Mouse (Mus musculus): ENCODE data around the gene Cbx2. TPM values are rescaled to one million over a fixed set of nuclear protein-coding genes. Genes with fewer than 3 reads are reported as not detected.

The Cbx2 gene
- 0.46 TPM in 1 of 2 replicates, not detected in the other for polyA plus RNA-seq (2012; ENCODE audit: insufficient read depth, low replicate concordance)

DNA sequence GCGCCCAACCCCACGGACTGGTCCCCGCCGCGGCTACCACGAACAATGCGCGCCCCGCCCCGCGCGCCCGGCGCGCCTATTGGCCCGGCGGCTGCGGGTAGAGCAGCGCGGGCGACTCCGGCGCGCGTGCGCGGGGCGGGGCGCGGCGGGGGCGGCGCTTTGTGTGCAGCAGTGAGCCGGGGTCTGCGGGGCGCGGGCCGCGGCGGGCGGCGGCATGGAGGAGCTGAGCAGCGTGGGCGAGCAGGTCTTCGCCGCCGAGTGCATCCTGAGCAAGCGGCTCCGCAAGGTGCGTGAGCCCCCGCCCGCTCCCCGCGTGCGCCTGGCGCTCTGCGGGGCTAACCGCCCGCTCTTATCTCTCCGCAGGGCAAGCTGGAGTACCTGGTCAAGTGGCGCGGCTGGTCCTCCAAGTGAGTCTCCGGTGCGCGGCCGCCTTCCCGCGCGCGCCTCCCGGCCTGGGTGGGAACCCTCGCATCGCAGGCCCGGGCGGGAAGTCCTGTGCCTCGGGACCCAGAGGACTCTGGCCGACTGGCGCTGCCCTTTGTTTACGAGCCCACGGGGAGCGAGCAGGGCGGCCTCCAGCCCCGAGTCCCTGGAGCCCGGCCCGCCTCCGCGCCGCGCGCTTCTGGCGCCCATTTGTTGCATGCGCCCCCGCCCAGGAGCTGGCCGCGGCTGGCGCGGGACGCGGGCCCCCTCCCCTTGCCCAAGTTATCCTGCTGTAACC lies at the start of gene Cbx2:
Gene Cbx2, plus strand, starts transcription at position 68 of the 721 bp plus-strand sequence.
- H3K27me3 ChIP-seq (replicated peaks): peaks cover 92% of the 10 kb centered on the region
- H3K4me3 ChIP-seq (replicated peaks): peak within 1 kb of the TSS; percentile 91
- peaks cover 7% of the 10 kb centered on the region for H3K36me3 ChIP-seq (replicated peaks; ENCODE audit: low read length)
- H3K4me1 ChIP-seq: peaks cover 24% of the 10 kb centered on the region
- no peak for TF ChIP-seq GATA1 (IDR thresholded peaks at IDR 0.05; ENCODE audit: borderline replicate concordance, low read length)
- H3K9me3 ChIP-seq: no peaks in the 10 kb centered on the region

DNA sequence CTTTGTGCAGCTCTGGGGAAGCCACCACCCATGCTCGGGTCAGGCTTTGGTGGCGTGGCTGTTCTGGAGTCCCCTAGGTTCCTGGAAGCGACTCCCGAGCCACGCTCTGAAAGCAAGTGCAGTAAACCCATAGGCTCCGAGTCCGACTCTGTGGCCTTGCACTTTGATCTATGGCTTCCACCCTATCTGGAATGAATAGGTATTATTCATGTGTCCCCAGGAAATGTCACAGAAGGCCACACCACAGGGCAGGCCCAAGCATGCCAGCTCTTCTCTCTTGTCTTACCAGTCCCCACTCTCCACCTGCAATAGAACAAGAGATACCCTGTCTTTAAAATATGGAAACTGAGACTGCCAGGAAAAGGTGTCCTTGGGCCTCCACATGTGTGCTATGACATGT lies 48.4 kb upstream of the Cbx2 start:
- TF ChIP-seq GATA1 (IDR thresholded peaks at IDR 0.05; ENCODE audit: borderline replicate concordance, low read length) (no peak), FLI1 (IDR thresholded peaks at IDR 0.05; ENCODE audit: low read length) (no peak)
- peaks cover 7% of the 10 kb centered on the region for H3K4me1 ChIP-seq
- no peaks in the 10 kb centered on the region for H3K9me3 ChIP-seq
- H3K36me3 ChIP-seq (replicated peaks; ENCODE audit: low read length): no peaks in the 10 kb centered on the region
- no peak overlapping the region for H3K4me3 ChIP-seq (replicated peaks)
- H3K27me3 ChIP-seq (replicated peaks): peaks cover 78% of the 10 kb centered on the region

DNA sequence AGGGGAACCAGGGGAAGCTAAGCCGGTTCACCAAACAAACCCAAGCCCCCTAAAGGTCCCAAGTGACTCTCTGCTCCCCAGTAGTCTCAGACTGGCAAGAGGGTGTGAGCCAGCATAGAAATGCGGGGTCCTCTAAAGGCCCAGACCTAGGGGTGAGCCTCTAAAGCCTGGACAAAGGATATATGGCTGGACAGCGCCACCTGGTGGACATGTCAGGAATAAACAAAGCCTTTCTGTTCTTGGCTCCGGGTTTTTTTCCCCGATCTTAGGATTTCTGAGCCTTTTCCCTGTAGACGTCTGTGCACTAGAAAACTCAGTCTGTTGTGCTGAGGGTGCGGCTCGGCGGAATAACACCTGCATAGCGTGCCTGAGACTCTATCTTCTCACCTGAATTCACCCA lies 47.3 kb upstream of the Cbx2 start:
- H3K27me3 ChIP-seq (replicated peaks): peaks cover 76% of the 10 kb centered on the region
- H3K4me1 ChIP-seq: peaks cover 9% of the 10 kb centered on the region
- no peaks in the 10 kb centered on the region for H3K36me3 ChIP-seq (replicated peaks; ENCODE audit: low read length)
- H3K4me3 ChIP-seq (replicated peaks): peak overlapping the region; percentile 36
- H3K9me3 ChIP-seq: no peaks in the 10 kb centered on the region
- TF ChIP-seq GATA1 (IDR thresholded peaks at IDR 0.05; ENCODE audit: borderline replicate concordance, low read length) (no peak), FLI1 (IDR thresholded peaks at IDR 0.05; ENCODE audit: low read length) (no peak)

GRCm38 (mm10) chr11:118975917-118976316 lies 46.8 kb upstream of the Cbx2 start:
- no peak overlapping the region for H3K4me3 ChIP-seq (replicated peaks)
- no peak for TF ChIP-seq FLI1 (IDR thresholded peaks at IDR 0.05; ENCODE audit: low read length)
- TF ChIP-seq GATA1 (IDR thresholded peaks at IDR 0.05; ENCODE audit: borderline replicate concordance, low read length): no peak
- no peaks in the 10 kb centered on the region for H3K36me3 ChIP-seq (replicated peaks; ENCODE audit: low read length)
- H3K9me3 ChIP-seq: no peaks in the 10 kb centered on the region
- peaks cover 14% of the 10 kb centered on the region for H3K4me1 ChIP-seq
- peaks cover 77% of the 10 kb centered on the region for H3K27me3 ChIP-seq (replicated peaks)

DNA sequence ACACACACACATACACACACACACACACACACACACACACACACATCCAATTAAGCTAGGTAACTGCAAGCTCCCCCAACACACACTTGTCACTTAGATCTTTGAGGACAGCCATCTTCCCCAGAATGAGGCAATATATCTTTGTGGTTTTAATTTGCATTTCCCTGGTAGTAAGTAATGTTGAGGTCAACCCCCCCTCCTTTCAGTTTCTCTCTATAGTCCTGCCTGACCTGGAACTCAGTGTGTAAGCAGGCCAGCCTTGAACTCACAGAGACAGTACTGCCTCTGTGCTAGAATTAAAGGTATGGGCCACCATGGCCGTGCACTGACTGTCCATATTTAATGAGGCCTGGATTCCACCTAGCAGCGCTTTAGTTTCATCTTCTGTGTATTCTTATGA lies 42.4 kb upstream of the Cbx2 start:
- Histone ChIP-seq H3K36me3 (replicated peaks; ENCODE audit: low read length) (no peaks in the 10 kb centered on the region), H3K4me1 (peaks cover 19% of the 10 kb centered on the region), H3K27me3 (replicated peaks) (peaks cover 76% of the 10 kb centered on the region), H3K9me3 (no peaks in the 10 kb centered on the region), H3K4me3 (replicated peaks) (peak overlapping the region; percentile 51)
- no peak for TF ChIP-seq FLI1 (IDR thresholded peaks at IDR 0.05; ENCODE audit: low read length)

DNA sequence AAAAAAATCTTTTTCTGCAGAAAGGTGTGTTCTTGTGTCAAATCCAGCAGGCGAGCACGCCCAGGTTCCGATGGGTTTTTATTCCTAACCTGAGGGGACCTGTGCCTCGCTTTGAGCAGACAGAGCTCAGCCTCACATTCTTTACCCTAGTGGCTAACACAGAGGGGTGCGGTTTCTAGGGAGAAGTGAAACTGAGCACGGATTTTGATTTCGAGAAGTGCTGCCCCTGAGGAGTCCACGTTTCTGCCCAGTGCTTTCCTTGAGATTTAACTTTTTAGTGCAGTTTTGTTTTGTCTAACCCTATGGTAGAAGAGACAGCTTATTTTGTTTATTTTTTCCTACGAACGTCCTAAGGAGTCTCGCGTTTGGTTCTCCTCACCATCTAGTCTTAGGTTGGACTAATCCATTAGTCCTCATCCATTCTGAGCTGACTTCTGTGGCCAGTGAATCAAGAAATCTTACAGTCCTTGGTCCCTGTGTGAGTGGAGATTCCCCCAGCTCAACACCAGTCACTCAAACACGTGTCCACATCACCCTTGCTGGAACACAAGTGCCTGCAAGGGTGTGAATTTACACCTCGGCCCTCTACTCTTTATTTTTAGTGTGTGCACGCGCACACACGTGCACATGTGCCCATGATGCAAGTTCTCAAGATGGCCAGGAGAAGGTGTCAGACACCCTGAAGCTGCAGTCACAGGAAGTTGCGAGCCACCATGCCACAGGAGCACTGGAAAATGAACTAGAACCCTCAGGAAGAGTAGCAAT lies 41.6 kb upstream of the Cbx2 start:
- H3K9me3 ChIP-seq: no peaks in the 10 kb centered on the region
- H3K4me1 ChIP-seq: peaks cover 11% of the 10 kb centered on the region
- H3K36me3 ChIP-seq (replicated peaks; ENCODE audit: low read length): no peaks in the 10 kb centered on the region
- TF ChIP-seq FLI1 (IDR thresholded peaks at IDR 0.05; ENCODE audit: low read length) (no peak), GATA1 (IDR thresholded peaks at IDR 0.05; ENCODE audit: borderline replicate concordance, low read length) (no peak)
- no peak overlapping the region for H3K4me3 ChIP-seq (replicated peaks)
- peaks cover 77% of the 10 kb centered on the region for H3K27me3 ChIP-seq (replicated peaks)

DNA sequence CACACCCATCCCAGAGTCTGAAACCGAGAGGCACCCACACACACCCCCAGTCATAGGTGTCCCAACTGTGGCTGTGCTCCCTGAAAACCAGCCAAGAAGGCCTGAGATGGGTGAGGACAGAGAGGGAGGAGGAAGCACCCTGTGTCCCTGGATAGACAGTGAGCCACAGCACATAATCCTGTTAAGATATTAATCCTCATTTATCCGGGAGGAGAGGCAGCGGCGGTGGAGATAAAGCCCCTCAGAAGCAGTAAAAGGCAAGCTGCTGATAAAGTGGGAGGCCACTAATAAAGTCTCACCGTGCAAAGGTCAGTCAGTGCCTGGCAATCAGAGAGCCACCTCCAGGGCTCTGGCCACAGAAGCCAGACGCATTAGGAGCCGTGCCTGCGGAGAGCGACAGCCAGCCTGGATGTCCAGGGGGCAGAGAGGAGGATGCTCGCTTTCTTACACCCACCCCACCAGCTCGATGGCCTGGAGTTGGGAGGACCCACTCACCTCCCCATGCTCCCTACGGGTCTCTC lies 40.1 kb upstream of the Cbx2 start:
- no peaks in the 10 kb centered on the region for H3K9me3 ChIP-seq
- no peaks in the 10 kb centered on the region for H3K36me3 ChIP-seq (replicated peaks; ENCODE audit: low read length)
- no peak overlapping the region for H3K4me3 ChIP-seq (replicated peaks)
- TF ChIP-seq GATA1 (IDR thresholded peaks at IDR 0.05; ENCODE audit: borderline replicate concordance, low read length) (no peak), FLI1 (IDR thresholded peaks at IDR 0.05; ENCODE audit: low read length) (no peak)
- peaks cover 83% of the 10 kb centered on the region for H3K27me3 ChIP-seq (replicated peaks)
- H3K4me1 ChIP-seq: peaks cover 11% of the 10 kb centered on the region

DNA sequence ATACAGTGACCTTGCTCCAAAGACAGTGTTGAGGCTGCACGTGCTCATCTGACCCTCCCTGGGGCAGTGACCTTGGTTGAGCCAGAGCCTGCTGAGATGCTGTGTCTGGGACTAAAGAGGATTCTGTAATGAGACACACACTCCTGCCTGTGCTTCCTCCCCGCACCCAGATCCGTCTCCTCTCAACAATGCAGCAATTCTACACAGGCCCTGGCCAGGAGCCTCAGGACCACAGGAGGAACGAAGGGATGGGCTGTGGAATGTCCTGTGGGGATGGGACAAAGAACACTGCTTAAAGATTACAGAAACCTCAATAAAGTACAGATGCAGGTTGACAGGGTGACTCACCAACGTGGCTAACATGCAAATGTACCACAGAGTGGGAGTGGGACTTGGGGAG lies 37.2 kb upstream of the Cbx2 start:
- TF ChIP-seq GATA1 (IDR thresholded peaks at IDR 0.05; ENCODE audit: borderline replicate concordance, low read length): no peak
- Histone ChIP-seq H3K36me3 (replicated peaks; ENCODE audit: low read length) (no peaks in the 10 kb centered on the region), H3K4me3 (replicated peaks) (no peak overlapping the region)

GRCm38 (mm10) chr11:118987999-118988398 lies 34.8 kb upstream of the Cbx2 start, which contains the start of gene Enpp7:
Enpp7 (plus strand) TSS chr11:118988188.
- TF ChIP-seq GATA1 (IDR thresholded peaks at IDR 0.05; ENCODE audit: borderline replicate concordance, low read length) (no peak), FLI1 (IDR thresholded peaks at IDR 0.05; ENCODE audit: low read length) (no peak)
- H3K9me3 ChIP-seq: no peaks in the 10 kb centered on the region
- no peaks in the 10 kb centered on the region for H3K36me3 ChIP-seq (replicated peaks; ENCODE audit: low read length)
- peaks cover 79% of the 10 kb centered on the region for H3K27me3 ChIP-seq (replicated peaks)
- H3K4me3 ChIP-seq (replicated peaks): no peak within 1 kb of the TSS
- peaks cover 6% of the 10 kb centered on the region for H3K4me1 ChIP-seq

More for the DNA sequence above, 37.2 kb upstream of the Cbx2 start:
- peaks cover 8% of the 10 kb centered on the region for H3K4me1 ChIP-seq
- peaks cover 83% of the 10 kb centered on the region for H3K27me3 ChIP-seq (replicated peaks)
- no peaks in the 10 kb centered on the region for H3K9me3 ChIP-seq

DNA sequence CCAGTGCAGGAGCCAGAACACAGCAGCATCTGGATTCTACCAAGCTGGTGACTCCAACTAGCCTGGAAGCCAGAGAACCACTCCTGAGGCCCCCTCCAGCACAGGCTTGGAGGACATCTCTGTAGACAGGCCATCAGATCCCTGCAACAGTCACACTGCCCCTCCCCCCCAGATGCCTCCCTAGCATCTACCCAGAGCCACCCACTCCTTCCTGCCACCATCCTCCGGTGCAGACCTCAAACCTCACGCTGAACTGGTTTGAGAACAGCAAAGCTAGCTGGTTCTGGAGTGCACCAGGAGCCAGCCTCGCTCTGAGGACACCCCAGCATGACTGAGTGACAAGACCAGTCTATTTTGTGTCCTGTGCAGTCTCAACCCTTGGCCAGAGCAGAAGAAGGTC lies 30.0 kb upstream of the Cbx2 start:
- TF ChIP-seq GATA1 (IDR thresholded peaks at IDR 0.05; ENCODE audit: borderline replicate concordance, low read length) (no peak), FLI1 (IDR thresholded peaks at IDR 0.05; ENCODE audit: low read length) (no peak)
- Histone ChIP-seq H3K4me1 (peaks cover 7% of the 10 kb centered on the region), H3K36me3 (replicated peaks; ENCODE audit: low read length) (no peaks in the 10 kb centered on the region), H3K27me3 (replicated peaks) (peaks cover 88% of the 10 kb centered on the region), H3K4me3 (replicated peaks) (no peak overlapping the region), H3K9me3 (no peaks in the 10 kb centered on the region)

Measured in megakaryocyte, embryonic 14.5 days (primary cell).